Mouse (Mus musculus) CD4-positive helper T cell, adult 2 months (primary cell): Measurements from ENCODE around the gene Arhgap10.
A peak's percentile ranks its signal among the peaks of the same experiment; 100 is the strongest.

Source experiments
- DNase-seq: peaks from one replicate; pipeline ENCODE4 v3.0.0-alpha.2; 2012; ENCODE audit warnings: low read depth, missing footprints, low spot score

Arhgap10 gene

DNA sequence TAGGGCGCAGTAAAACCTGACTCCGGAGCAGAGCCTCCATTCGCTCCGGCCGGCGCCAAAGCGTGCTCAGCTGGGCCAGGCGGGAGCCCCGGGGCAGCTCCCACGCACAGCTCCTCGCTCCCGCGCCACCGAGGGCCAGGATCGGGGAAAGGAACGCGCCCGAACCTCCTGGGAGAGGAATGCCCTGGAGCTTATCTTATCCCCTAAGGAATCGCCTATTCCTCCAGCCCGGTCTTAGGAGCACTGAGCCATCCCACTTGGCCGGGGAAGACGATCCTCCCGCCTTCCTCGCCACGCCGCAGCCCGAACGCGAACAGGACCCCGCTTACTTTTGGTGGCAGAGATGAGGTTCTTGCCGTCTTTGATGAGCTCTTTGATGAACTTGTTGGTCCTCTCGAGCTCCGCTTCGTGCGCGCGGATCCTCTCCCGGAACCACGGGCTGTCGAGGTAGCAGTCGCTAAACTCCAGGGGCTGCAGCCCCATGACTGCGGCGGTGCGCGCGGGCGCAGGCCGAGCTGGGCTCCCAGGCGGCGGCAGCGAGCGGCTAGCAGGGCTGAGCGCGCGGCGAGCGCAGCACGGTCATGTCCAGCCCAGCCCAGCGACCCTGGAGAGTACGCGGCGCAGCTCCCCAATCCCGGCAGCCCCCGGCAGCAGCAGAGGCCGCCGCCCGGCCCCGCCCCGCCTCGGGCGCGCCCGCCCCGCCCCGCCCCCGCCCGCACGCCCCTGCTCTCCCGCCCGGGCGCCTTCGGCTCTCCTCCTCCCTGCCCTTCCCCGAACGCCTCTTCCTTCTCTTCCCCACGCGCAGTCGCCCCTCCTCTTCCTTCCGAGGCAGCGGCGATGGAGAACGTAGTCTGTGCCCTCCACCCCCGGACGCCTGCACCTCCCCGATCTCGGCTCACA, at the start of gene Arhgap10:
Gene Arhgap10, minus strand, starts transcription at position 653 of the 900 bp plus-strand sequence.
- peak; percentile 92 for DNase-seq

DNA sequence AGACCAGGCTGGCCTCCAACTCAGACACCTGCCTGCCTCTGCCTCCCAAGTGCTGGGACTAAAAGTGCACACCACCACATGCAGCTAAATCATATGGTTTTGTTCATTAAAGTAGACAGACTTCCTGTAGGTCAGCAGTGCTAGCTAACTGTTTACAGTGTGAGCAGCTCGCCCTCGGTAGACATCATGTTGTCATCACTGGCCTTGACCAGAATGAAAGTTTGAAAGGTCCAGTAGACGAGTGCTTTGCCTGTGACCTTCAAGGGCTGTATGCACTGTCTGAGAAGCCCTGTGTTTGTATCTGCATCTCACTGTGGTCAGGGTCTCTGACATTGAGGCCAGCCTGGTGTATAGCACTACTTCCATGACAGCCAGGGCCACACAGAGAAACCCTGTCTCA, 43.7 kb upstream of the Arhgap10 start:
- no peak for DNase-seq

GRCm38 (mm10) chr8:77552491-77552890, 34.7 kb upstream of the Arhgap10 start:
- DNase-seq: no peak

DNA sequence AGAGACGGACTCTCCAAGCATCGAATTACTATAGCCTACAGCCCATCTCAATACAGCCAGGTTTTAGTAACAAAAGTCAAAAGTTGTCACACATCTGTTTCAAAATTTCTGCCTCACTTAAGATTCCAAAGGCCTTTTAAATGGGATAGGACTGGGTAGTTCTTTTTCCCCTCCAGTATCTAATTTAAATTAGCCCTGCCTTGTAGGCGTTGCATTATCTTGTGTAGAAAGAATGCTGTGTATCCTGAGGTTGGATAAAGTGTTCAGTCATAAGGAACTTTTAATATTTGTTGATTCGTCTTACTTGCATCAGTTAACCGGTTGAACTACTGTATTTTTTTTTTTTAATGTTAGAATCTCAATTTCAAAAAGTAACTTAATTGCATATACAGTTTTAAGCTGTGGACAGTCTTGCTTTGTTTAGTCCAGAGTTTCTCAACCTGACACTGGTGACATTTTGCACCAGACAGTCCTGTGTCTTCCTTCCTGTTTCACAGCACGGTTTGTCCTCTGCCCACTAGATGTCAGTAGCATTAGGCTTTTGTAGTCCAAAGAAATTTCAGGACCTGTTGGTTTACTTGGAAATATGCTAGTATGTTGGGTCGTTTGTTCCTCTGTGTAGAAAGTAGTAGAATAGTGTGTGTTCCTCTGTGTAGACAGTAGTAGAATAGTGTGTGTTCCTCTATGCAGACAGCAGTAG, 32.3 kb upstream of the Arhgap10 start:
- DNase-seq: peak; percentile 55

DNA sequence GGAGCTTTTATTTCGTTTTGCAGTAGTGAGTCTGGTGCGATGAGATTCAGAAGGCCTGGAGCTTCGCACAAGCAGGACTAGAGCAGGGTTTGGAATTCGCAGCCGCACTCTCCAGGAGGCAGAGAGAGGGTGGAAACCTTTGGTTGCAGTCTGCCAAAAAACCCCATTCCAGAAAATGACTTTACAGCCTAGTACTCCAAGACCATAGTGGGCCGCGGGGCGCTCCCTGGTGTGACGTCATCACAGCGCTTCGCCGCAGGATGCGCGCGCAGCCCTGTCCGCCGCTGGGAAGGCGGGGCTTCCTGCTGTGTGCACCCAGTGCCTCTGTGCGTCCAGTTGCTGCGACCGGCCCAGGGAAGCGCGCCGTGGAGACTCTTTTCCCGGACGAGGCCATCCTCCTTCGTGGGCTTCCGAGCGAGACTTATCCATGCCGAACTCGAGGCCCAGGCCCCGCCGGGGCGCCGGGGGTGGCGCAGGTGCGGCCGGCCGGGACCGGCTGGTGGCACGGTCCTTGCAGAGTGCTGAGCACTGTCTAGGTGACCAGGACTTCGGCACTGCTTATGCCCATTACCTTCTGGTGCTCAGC, 31.5 kb upstream of the Arhgap10 start, which contains the start of gene Prmt9:
Gene Prmt9, plus strand, starts transcription at position 277 of the 586 bp plus-strand sequence.
- peak; percentile 92 for DNase-seq

DNA sequence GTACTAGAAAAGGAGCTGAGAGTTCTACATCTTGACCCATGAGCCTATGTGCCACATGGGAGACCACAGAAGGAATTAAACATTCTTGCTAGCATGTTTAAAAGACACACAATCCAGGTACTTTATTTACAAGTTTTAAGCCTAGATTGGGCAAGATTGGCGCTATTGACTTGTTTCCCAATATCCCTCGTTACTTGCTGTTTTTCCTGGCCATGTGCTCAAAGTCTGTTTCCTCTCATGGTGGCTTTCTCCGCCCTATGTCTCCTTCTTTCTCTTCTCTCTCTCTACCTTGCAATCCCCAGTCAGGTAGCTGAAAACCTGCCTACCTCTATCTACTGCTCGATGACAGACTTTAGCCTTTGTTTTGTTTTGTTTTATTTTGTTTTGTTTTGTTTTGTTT, 27.9 kb upstream of the Arhgap10 start:
- DNase-seq: no peak

DNA sequence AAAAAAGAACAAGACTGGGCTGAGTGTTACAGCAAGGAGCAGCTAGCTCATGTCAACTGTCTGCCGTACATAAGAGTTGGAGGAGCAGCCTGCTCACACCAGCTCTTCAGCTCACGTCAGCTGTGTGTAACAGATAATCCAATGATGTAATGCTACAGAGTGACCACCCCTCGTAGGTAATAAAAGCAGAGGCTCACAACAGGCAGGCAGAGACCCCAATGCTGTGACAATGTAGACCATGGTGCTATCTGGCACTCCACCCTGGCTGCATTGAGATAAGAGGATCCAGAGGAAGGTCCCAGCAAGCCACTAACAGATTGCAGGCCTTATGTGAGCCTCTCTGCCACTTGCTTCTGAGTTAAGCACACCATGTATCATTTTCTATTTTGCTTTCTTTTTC, 26.7 kb upstream of the Arhgap10 start:
- DNase-seq: no peak

DNA sequence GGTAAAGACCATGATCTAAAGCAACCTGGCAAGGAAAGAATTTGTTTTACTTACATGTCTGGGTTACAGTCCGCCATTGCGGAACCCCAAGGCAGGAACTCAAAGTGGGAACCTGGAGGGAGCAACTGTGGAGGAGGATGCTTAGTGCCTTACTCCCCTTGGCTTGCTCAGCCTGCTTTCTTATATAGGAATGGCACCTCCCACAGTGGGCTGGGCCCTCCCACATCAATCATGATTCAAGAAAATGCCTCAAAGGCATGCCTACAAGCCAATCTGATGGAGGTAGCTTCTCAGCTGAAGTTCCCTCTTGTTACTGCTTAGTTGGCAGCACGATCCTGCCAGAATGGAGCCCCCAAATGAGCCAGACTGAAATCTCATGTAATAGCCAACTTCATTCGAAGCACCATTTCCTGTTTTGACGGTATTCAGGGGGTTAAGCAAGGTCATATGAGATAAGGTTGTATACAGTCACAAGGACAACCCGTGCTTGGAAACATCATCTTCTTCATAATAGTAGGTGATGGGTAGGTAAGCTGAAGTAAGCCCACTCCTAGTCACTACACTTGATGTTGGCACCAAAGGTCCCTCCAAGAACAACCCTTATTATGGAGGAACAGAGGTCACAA, 25.5 kb upstream of the Arhgap10 start:
- DNase-seq: no peak

DNA sequence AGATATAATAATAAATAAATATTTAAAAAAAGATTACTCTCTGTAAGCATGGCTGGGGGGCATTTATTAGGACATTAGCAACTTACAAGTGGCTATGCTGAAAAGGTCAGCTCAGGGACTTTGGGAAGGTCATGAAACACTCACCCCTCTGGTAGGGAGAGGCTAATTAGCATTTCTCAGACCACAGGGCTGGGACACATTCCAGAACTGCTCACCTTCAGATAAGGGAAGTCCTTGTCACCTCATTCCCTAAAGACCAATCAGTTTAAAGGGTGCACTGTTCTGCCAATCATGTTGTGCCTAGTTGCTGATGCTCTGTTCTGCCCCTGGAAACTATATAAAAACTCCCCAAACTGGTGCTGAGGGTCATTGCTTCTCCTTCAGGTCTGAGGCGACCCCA, 20.5 kb upstream of the Arhgap10 start:
- no peak for DNase-seq

- DNase-seq: no peak
Measured at GRCm38 (mm10) chr8:77536821-77537220, 19.1 kb upstream of the Arhgap10 start.

GRCm38 (mm10) chr8:77535026-77535595, 17.4 kb upstream of the Arhgap10 start:
- peak; percentile 57 for DNase-seq

DNA sequence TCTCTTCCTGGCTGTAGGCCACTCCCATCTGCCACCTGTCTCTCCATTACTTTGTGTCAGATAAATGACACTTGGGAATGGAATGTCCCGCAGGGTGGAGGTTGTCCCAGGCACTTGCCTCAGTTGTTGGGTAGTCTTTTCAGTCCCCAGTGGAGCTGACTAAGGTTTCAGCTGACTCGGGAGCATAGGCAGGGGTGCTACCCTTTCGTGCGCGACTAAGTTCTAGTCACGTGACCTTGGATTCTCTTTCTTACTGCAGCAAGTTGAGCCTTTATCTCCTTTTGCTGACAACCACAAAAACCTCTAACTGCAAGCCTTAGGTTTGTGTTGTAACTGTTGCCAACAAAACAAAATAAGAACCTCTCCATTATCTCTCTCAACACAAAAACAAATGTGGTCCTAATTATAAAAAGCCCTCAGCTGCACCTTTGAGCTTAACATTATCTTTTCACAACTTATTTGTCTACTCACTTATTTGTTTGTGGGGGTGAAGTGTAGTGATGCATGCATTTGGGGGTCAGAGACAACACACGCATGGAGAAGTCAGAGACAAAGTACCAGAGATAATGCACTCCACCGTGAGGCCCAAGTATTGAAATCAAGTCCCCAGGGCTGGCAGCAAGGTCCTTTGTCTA, 16.7 kb upstream of the Arhgap10 start:
- peak; percentile 49 for DNase-seq

DNA sequence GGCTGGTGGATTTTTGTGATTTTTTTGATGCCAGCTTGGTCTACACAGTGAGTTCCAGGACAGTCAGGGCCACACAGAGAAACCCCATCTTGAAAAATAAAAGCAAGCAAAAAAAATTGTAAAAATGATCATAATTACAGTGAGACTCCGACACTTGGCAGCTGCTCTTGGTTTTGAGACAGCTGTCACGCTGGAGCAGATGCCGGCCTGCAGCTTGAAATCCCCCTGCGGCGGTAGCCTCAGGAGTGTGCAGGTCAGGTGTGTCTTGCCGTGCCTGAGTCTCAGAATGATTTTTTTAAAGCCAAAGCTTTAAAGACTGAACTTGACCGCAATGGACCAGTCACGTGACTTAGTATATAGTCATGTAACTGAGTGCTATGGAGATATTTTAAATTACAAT, 8.4 kb upstream of the Arhgap10 start:
- no peak for DNase-seq

DNA sequence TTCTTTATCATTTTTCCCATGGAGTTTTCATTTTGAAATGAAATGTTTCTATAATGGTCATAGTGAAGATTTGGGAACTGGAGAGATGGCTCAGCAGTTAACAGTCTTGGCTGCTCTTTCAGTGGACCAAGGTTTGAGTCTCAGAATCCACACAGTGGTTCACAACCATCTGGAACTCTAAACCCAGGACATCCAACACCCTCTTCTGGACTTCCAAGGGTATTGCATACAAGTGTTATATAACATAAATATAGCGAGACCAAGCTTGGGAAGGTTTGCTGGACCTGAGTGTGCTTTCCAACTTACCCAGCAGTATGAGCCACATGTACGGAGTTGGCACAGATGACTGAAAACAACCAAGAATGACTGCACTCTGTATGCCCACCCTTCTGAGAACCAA, 7.2 kb upstream of the Arhgap10 start:
- no peak for DNase-seq

- no peak for DNase-seq
Measured at GRCm38 (mm10) chr8:77524018-77524615, 6.4 kb upstream of the Arhgap10 start.

DNA sequence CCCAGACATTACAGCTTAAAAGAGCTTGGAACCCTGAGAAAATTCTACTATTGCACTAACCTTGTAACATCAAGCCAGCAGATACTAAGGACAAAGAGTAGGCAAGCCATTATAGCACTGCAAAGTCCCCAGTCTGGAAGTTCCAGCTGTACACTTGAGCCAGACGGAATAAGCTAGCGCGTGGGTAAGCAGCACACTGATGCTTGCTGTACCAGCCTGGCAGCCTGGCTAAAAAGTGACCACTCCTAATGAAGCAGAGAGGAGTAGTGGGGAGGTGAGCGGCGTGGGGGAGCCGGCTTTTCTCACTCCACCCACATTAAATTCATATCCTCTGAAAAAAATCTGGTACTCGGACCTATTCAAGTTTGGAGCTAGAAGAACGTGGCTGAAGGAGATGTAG, 5.2 kb upstream of the Arhgap10 start:
- DNase-seq: no peak

DNA sequence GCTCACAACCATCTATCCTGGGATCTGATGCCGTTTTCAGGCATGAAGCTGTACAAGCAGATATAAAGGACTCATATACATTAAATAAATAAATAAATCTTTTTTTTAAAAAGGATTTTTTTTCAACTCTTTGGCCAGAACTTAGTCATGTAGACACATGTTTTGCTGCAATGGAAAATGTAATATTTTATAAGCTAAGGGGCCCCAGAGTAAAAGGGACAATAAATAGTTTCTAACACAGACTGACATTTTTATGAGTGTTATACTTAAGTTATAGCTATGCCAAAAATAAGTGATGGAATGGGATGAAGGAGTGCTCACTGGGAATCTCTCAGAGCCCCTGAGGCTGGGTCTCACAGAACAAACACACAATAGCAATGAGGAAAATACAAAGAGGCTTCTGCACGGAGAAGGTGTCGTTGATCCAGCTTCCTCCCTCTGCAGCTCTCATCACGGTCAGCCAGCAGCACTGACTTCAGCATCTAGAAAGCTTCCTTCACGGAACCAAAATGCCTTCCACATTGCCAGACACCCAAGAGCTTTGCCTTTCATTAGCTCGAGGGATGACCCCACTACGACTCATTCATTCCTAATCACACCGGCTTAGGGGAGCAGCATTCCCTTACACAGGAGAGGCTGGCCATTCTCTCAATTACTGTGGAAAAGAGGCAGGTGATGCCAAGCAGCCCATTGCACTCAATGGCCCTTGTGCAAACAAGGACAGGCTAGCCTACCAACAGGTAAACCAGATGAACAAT, 3.5 kb upstream of the Arhgap10 start:
- no peak for DNase-seq

- no peak for DNase-seq
Measured at GRCm38 (mm10) chr8:77520601-77521000, 2.8 kb upstream of the Arhgap10 start.

DNA sequence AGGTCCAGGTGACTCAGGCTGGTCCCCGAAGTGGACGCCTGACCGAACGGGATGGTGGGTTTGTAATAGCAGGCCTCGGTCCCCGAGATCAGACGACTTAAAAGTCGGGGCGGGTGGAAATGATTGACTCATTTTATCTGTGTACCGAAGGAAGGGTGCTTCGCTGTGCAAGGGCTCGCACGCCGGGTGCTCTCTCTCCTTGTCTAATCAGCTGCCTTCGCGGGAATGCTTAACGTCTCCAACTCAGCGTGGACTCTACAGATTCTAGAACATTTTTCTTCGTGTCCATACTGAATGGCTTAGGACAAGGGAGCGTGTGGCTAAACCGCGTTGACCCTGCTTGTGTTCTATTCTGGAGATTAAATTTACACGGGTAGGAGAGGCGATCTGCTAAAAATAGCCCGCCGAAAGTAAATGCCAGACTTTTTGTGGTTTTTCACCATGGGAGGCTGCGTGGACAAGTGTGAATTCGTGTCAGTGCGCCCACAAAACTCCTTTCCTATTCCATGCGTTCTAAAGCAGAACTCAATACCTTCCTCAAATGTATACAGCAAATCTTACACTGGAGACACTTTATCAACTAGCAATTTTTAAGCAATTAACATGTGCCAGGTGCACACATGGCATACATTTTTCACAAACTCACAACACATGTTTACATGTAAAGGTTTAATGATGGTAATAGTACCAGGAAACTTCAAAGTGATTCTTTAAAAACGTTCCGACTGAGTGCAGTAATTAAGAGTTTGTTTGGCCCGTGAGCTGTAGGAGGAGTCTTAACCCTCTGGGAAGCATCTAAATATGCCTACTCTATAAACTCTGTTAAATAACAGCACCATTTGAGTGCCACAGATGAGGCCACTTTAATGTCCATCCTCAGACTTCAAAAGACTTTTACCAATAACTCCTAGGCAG, 705 bp upstream of the Arhgap10 start:
- DNase-seq: no peak
